Mouse (Mus musculus) erythroblast, adult 5-6 weeks (primary cell): ENCODE measurements at regions not wholly inside any gene's neighbourhood (a gene's known extent, or its start where the extent isn't known, plus 50 kb on each side); places are given as distances from the start of the nearest gene placed in this dataset.

Source experiments
- ATAC-seq: replicated peaks from 2 replicates; pipeline ENCODE4 v1.8.0; 2016; ENCODE audit warnings: moderate number of reproducible peaks, mild to moderate bottlenecking, moderate TSS enrichment, inconsistent platforms; ENCODE audit not compliant: poor library complexity, low FRiP score, severe bottlenecking

DNA sequence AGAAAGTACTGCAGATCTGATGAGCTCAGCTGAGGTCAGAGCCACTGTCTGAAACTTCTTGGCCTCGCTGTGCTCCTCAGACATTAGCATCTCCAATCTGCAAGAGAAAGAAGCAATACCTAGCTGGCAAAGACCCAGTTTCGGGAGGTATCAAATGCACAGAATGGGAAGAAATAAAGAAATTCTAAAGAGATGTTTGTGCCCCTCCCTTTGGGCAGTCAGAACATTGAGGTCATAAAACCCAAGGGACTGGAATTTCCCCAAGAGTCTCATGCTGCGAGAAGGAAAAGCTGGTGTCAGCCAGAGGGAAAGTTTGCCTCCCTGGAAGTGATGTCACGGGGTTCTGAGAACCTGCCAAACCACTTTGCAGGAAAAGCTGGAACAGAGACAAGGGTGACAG, 277.6 kb downstream of the Pdcd6ip start:
- no peak for ATAC-seq

DNA sequence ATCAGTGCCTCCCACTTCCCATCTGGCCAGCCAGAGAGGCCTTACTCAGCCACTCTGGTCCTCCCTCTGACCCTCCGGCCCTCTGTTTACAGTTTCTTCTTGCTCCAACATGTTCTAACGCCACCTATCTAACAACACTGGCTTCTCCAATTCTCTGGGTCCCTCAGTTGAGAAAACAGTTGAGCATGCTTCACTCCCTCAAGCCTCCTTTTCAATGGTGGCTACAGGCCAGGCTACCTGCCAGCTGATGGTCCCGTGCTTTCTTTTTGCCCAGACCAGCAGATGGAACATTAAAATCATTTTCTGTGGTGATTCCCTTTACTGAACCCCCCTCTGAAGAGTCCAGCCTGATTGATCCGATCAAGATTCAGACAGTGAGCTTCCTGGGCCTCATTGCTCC, 280.8 kb downstream of the Pdcd6ip start:
- no peak for ATAC-seq

DNA sequence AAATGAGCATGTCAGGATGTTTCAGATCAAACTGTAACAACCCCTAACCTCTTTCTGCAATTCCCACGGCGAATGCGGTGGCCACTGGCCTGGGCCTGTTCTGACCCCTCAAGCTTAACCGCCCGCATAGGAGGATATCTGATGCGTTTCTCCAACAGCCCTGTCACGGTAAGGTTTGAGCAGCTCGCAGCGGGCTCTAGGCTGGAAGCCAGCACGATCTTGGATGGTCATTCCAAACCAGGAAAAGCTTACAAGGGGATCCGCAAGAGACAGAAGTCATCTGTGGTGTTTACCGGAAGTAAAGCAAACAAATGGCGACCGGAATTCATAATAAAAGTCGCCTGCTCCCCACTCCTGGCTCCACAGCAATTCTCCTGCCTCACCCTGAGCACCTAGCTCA, 281.7 kb downstream of the Pdcd6ip start:
- no peak for ATAC-seq

DNA sequence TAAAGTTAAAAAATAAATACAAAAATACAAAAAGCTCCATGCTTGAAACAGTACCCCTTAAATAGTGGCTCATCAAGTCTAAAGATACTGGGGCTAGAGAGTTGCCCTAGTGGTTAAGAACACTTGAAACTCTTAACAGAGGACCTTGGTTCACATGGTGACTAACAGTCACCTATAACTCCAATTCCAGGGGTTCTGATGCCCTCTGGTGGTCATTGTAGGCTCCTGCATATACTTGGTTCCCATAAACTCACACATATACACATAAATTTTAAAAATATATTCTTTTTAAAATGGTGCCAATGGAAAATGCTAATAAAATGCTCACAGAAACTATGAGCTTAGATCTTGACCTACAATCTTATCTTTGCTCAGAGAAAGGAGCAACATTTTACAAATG, 286.4 kb downstream of the Pdcd6ip start:
- ATAC-seq = no peak

DNA sequence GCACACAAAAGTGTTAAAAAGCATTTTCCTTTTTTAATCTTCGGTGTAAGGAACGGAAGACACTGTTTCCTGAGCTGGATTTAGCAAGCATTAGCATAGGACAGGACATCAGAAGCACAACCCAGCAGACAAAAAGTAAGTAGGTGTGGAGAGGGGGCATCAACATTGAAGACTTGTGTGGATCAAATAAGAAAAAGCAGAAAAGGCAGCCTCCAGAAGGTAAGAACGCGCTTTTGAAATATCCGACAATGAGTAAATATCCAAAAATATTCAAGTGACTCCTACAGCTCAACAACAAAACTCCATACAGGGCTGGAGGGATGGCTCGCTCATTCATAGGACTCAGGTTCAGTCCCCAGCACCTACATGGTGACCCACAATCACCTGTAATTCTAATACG, 286.9 kb downstream of the Pdcd6ip start:
- ATAC-seq = no peak

DNA sequence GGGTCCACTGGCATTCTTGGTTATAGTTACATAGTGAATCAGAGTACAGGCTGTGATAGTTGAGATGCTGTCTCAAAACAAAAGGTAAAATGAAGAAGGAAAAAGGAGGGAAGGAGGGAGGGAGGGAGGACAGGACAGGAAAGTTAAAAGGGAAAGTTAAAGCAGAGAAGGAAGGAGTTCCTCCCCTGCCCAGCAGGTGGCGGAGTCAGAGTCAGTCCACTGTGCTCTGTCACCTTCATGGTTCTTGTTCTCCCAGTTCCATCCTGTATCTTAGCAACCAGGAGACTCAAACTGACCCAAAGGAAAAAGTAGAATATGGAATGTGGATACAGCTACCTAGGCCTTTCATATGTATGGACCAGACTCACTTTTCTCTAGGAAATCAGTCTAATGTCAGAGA, 288.3 kb downstream of the Pdcd6ip start:
- ATAC-seq = no peak

DNA sequence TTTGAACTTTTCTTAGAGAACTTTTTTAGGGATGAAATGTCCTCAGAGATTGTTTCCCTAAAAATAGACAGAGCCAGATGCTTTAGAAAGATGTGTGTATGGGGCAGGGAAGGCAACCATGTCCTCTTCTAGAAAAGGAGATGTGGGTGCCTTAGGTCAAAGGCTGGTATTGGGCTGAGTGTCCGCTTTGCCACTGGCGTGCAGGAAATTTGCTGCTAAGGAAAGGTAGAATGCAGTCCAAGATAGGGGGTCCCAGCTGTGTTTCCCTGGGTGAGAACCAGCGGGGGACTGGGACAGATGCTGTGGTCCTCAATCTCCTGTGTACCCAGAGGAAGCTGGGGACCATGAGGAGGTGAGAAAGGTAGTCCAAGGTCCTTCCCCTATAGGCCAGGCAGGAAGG, 291.0 kb downstream of the Pdcd6ip start:
- ATAC-seq = no peak

DNA sequence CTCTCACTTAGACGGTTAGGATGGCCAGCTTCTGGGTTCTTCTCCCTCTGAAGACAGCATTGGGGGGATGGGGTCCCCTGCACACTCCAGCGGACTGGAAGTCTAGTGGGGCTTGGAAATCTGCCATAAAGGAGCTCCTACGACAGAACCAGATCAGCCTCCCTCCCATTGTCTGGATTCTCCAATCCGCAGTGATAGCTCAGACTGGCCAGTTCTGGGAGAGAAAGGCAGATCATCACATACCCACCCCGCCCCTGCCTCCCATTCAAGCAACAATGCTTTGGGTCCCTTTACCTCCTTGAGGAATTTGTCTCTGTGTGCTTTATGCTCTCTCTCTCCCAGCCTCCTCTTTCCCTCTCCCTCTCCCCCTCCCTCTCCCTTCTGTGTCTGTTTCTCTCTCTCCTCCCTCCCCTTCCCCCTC, 292.5 kb downstream of the Pdcd6ip start:
- ATAC-seq = no peak

DNA sequence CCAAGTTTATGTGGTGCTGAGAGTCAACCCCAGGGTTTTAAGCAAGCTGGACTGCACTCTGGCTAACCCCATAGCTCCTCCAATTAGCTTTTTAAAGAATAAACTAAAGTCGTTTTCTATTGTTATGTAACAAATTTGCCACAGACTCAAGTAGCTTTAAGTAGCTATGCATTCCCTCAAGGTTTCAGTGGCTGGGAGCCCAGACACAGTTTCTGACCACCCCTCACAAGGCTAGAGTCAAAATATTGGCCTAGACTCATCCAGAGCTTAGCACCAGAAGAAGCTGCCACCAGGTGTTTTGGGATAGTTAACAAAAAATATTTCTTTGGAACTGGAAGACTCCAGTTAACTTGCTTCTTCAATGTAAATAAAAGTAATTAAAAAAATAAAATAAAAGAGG, 293.4 kb downstream of the Pdcd6ip start:
- no peak for ATAC-seq

DNA sequence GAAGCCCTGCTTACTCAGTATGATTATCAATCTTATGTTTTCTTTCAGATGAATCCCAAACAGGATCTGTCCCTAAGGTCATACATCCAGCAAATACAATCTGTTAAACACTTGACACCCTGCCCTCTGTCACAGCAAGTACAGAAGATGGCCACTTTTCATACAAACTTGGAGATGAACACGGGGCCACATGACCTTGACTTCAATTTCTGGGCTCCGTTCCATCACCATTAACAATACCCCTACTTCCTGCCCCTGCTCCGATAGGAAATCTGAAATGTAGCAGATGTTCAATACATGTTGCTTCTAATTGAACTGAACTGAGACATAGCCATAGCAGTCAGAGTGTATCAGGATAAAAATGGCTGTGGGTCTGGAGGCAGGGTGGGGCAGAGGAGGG, 294.2 kb downstream of the Pdcd6ip start:
- ATAC-seq = no peak

DNA sequence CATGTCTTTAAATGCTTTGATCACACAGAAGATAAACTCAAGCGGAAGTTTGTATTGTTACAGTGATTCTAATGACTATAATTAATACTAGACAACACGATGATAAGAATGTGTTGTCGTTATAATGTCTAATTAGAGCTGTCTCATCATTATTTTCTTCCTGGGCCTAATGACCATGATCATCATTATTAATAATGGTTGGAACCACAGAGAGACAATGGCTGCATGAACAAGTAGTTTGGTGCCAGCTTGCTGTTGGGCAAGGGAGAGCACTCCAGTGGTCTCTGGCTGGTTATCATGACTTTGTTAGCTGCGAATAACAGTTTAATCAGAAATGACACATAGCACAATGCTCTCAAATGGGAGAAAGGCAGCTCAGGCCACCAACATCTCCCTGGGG, 296.4 kb downstream of the Pdcd6ip start:
- ATAC-seq = no peak

DNA sequence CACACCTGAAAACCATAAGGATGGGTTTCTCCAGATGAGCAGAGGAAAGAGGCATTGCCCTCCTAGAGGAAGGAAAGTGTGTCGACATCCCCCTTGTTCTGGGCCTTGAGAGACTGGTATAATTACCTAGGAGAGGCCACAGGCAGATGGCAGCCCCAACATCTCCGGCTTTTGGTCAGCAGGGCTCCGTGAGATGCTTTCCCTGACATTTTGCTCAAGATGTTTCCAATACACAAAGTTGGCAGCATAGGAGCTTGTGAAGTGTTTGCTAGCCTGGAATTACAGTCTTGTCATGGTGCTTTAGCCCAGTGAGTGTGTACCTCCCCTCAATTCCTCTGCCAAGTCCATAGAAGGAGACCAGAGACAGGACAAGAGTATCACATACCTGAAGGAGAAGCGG, 299.5 kb downstream of the Pdcd6ip start:
- no peak for ATAC-seq

DNA sequence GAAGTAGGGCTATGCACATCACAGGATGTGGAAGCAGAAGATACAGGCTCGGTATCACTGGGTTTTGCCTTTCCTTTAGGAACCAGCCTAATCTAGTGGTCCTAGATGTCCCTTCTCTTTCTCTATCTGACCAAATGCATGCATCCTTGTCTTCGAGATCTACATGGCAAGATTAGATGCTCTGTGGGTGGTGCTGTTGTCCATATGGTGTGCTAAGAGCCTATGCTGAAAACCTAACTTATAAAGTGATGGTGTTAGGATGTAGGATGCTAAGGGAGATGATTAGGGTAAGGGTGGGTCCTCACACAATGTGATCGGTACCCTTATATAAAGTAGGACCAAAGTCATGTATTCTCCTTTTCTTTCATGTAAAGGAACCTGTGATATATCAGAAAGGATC, 313.7 kb downstream of the Pdcd6ip start:
- no peak for ATAC-seq

DNA sequence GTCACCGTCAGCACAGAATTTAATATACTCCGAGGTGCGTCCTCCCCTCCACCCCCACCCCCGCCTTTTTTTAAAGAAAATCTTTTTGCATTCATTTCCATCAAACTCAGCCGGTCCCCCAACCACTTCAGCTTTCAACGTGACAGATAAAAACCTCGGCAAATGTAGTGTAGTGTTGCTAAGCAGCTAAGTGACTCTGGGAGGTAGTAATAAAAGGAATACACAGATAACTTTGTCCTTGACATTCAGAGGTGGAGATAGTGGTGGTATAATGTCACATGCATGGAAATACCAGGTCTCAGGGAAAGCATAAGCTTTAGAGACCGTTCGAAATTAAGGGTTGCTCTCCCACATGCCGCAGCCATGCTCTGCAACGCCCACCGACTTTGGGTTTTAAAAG, 320.7 kb downstream of the Pdcd6ip start:
- ATAC-seq = no peak

DNA sequence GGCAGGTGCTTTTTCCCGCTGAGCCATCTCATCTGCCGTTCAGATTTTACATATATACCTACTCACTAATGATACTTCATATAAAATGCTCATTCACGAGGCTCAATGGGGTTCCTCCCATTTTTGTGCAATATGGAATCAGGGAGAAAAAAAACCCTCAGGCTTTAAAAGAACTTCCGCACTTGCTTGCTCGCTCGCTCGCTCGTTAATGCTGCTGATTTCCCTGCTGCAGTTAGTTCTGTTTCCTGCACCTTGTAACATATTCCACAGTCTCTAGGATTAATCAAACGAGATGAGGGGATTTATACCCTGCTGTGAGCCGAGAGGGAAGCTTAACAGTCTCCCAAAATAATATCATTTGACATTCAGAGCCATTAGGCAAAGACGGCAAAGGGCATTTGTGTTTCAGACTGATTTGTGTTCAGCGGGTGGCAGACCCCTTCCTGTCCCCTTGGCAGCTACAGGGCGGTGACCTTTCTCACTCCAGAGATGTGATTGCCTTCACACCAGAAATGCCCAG, 326.4 kb downstream of the Pdcd6ip start:
- ATAC-seq = no peak

DNA sequence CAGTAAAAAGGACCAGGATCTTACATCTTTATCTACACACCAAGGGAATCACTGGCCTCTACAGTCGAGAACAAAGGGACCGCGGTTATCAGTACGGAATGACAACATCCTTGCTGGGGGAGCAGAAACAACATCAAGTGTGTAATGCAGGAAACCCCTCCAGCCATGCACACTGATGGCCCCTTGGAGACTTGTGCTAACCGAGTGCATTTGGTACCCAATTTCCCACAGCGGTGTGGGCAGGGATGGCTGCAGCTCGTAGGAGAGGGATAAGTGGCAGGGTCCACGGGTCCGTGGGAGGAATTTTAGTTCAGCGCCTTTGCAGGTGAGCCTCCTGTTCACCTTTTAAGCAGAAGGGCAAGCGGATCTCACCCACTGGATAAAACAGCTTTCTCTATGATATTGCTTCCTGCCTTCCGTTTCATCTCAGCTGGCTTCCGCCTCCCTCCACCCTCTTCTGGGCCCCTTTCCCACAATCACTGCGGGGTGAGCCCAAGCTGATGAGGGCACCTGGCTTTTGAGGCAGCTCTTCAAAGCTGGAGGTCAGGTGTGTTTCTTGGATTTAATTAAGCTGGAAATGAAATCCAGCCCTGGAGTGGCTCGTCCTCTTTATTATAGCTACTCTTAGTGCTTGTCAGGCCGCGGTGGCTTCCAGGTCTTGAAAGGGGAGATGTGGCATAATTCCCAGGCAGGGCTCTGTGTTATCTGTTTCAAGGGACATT, 327.5 kb downstream of the Pdcd6ip start:
- no peak for ATAC-seq

DNA sequence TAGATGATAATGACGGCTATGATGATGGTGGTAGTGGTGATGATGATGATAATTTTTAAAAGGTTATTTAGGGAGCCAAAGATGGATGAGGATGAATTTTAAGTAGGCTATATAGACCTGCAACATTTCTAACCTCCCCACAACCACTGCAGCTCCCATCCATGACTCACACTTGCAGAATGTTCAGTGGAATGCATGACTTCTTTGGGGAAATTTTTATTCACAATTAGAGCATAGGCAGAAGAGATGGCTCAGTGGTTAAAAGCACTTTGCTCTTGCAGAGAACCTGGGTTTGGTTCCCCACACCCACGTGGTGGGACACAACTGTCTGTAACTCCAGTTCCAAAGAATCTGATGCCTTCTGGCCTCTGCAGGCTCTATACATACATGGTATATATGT, 329.5 kb downstream of the Pdcd6ip start:
- ATAC-seq = no peak

DNA sequence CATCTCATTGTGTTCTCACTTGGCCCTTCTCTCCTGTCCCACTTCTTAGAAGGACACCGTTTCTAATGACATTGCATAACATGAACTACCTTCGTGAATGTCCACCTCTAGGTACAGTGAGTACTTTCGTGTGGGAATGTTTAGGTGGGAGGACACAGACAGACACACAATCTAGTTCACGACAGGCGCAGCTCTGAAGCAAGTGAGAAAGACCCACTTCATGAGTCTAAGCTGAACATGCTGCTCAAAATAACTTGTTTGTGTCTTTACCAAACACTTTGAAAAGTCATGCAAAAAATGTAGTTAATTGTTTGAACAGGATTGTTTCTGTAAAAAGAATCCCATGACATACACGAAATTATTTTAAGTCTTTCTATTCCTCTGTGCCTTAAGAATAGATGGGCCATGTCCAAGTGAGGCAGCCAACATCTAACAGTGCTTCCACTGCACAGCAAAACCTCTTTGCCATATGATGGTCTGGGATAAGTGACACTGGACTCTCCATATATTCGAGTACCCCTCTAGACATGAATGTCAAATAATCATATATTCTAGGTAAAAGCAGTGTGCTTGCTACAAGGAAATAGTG, 336.2 kb downstream of the Pdcd6ip start:
- no peak for ATAC-seq

DNA sequence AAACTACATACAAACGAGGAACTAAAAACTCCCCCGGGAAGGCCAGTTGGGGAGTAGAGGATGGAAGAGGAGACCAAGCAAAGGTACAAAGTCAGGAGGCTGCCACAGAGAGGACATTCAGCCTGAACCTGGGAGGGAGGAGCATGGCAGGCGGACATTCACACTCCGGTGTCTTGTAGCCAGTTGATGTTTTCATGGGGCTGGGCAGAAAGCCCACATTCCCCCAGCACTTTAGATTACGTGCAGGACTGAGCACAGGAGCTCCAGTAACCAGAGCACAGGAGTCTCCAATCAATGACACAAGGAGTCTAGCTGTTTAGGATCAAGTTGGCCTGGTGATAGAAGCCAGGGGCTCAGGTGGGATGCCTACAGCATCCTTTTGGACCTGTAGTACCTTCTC, 360.1 kb downstream of the Pdcd6ip start:
- no peak for ATAC-seq

DNA sequence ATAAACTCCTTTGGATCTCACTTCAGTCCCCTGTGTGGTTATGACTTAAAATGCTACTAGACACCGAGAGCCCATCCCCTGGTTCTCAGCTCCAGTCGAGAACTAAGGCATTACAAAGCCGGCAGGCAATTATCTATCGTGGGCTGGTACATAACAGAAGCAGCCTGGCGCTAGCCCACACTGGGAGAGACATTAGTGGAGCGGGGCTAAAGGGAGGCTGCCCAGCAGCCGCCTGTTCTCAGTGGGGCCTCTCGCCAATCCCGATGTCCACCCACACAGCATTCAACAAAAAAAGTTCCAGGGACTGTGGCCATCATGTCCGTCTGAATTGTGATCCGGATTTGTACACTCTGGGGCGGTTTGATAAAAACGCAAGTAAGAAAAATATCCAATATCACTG, 361.5 kb downstream of the Pdcd6ip start:
- no peak for ATAC-seq

DNA sequence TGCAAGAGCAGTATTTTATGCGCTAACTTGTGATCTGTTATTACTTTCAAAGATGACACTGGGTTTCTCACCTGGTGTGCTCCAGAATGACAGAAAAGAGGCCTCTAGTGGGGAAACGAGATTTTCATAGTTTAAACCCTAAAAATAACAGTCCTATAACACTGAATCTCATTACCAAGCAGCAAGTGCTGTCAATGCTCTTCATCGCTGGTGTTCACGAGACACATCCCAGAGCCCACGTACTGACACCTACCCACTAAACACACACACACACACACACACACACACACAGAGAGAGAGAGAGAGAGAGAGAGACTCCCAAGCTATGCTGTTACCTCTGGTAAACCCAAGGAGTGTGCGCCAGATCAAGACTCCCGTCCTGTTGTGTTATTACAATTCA, 365.9 kb downstream of the Pdcd6ip start:
- no peak for ATAC-seq

DNA sequence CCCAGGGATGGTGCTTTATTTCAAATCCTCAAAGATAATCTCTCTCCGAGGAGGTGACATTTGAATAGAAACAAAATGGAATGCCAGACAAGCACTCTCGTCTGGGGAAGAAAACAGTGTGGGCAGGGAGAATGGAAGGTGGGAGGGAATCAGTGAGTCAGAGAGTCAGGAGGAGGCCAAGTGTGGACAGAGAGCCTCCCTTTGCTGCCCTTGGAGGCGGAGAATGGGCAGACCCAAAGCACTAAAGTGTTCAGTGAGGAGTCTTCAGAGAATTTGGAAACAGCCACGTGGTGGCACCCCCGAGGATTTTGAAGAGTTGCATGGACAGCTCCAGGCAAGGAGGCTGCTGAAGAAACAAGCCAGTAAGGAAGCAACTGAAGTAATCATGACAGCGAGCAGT, 367.2 kb downstream of the Pdcd6ip start:
- ATAC-seq = no peak
